Mouse (Mus musculus) MEL (cell line): ENCODE measurements around the gene Efna3.

Experiments used
- CHD1 ChIP-seq: IDR thresholded peaks from 2 replicates; pipeline ENCODE4 v1.6.1; 2012; ENCODE audit warnings: low read depth, mild to moderate bottlenecking, inconsistent platforms, low read length, improper control_type of control experiment
- CTCF ChIP-seq, 3 experiments: IDR thresholded peaks in 2 of 3; conservative IDR thresholded peaks in 1 of 3; 2 replicates each; pipeline ENCODE4 v1.5.1; 2011 to 2012; ENCODE audit warnings: low read length in 3 of 3, low read depth in 2 of 3, mild to moderate bottlenecking in 2 of 3, improper control_type of control experiment in 1 of 3, inconsistent platforms in 1 of 3, mixed read lengths in 1 of 3, moderate library complexity in 1 of 3; ENCODE audit not compliant: control insufficient read depth in 1 of 3, insufficient read depth in 1 of 3, poor library complexity in 1 of 3, severe bottlenecking in 1 of 3
- GATA1 ChIP-seq: IDR thresholded peaks from 2 replicates; pipeline ENCODE4 v1.6.1; 2011; ENCODE audit warnings: low read depth, low read length, improper control_type of control experiment
- HCFC1 ChIP-seq: IDR thresholded peaks from 2 replicates; pipeline ENCODE4 v1.6.1; 2012; ENCODE audit warnings: low read depth, mild to moderate bottlenecking, inconsistent platforms, low read length, improper control_type of control experiment, moderate library complexity
- MAZ ChIP-seq: IDR thresholded peaks from 2 replicates; pipeline ENCODE4 v1.6.1; 2012; ENCODE audit warnings: low read depth, mild to moderate bottlenecking, inconsistent platforms, low read length, improper control_type of control experiment
- MXI1 ChIP-seq: IDR thresholded peaks from 2 replicates; pipeline ENCODE4 v1.6.1; 2011; ENCODE audit warnings: mild to moderate bottlenecking, low read depth, low read length, improper control_type of control experiment
- NRF1 ChIP-seq: IDR thresholded peaks from 2 replicates; pipeline ENCODE4 v1.6.1; 2014; ENCODE audit warnings: low read depth, mild to moderate bottlenecking, inconsistent platforms, low read length, improper control_type of control experiment, moderate library complexity; ENCODE audit not compliant: poor library complexity, insufficient read depth, severe bottlenecking
- POLR2A ChIP-seq, 2 experiments: IDR thresholded peaks; 2 replicates each; pipeline ENCODE4 v1.6.1; 2011 to 2012; ENCODE audit warnings: low read length in 2 of 2, mild to moderate bottlenecking in 2 of 2, control low read depth in 1 of 2, improper control_type of control experiment in 1 of 2, low read depth in 1 of 2, moderate library complexity in 1 of 2; ENCODE audit not compliant: control insufficient read depth in 1 of 2, insufficient read depth in 1 of 2, poor library complexity in 1 of 2
- POLR2AphosphoS5 ChIP-seq: IDR thresholded peaks from 2 replicates; pipeline ENCODE4 v1.6.1; 2012; ENCODE audit warnings: low read depth, borderline replicate concordance, mild to moderate bottlenecking, inconsistent platforms, low read length, moderate library complexity, mixed read lengths
- ZC3H11A ChIP-seq: IDR thresholded peaks from 2 replicates; pipeline ENCODE4 v1.6.1; 2012; ENCODE audit warnings: low read depth, mild to moderate bottlenecking, inconsistent platforms, low read length, improper control_type of control experiment

GRCm38 (mm10) chr3:89296761-89297396 lies 25.9 kb downstream of the Efna3 start:
- TF ChIP-seq HCFC1 = no peak
- TF ChIP-seq CHD1 = no peak
- no peak for TF ChIP-seq ZC3H11A
- no peak for TF ChIP-seq MAZ
- TF ChIP-seq POLR2AphosphoS5 = 0 out of 2 replicates have a peak, but pooled peaks have one; percentile 55
- no peak for TF ChIP-seq POLR2A (IDR thresholded peaks at IDR 0.05; ENCODE audit: control insufficient read depth in 1 of 2, insufficient read depth in 1 of 2, low read depth in 1 of 2, low read length in 2 of 2, poor library complexity in 1 of 2)
- TF ChIP-seq CTCF (IDR thresholded peaks at IDR 0.05 in 2 of 3, conservative IDR thresholded peaks at IDR 0.05 in 1 of 3; ENCODE audit: control insufficient read depth in 1 of 3, insufficient read depth in 1 of 3, low read depth in 2 of 3, low read length in 3 of 3, poor library complexity in 1 of 3, severe bottlenecking in 1 of 3) = no peak
- TF ChIP-seq NRF1 = no peak
- no peak for TF ChIP-seq GATA1
- no peak for TF ChIP-seq MXI1
